Mouse (Mus musculus) heart, adult 2 months (tissue): Measurements from ENCODE around the gene Gabarap. TPM values are rescaled to one million over a fixed set of nuclear protein-coding genes. Genes with fewer than 3 reads are reported as not detected.
A peak's percentile ranks its signal among the peaks of the same experiment; 100 is the strongest.

ENCODE experiments used
- DNase-seq, 2 experiments: peaks; one replicate each; pipeline ENCODE4 v3.0.0; 2021
- H3K27ac ChIP-seq: fragments of 200-600 bp; 2 replicates; pipeline ENCODE4 v1.8.1; 2022
- H3K27me3 ChIP-seq: fragments of 200-500 bp; 2 replicates; pipeline ENCODE4 v1.6.1; 2012; ENCODE audit warnings: mild to moderate bottlenecking, low read length, inconsistent platforms, mixed read lengths; ENCODE audit not compliant: control insufficient read depth, insufficient read depth
- H3K36me3 ChIP-seq: fragments of 200-500 bp; 2 replicates; pipeline ENCODE4 v1.6.1; 2012; ENCODE audit warnings: low read length, inconsistent platforms; ENCODE audit not compliant: control insufficient read depth, insufficient read depth
- H3K4me1 ChIP-seq: fragments of 200-500 bp; 2 replicates; pipeline ENCODE4 v1.6.1; 2011; ENCODE audit warnings: low read length; ENCODE audit not compliant: control insufficient read depth, insufficient read depth
- H3K4me3 ChIP-seq: fragments of 200-600 bp; 2 replicates; pipeline ENCODE4 v1.8.1; 2022
- H3K79me2 ChIP-seq: fragments of 200-500 bp; replicated peaks from 2 replicates; pipeline ENCODE4 v1.6.1; 2012; ENCODE audit warnings: mild to moderate bottlenecking, inconsistent platforms, low read length, moderate library complexity, mixed read lengths; ENCODE audit not compliant: control insufficient read depth, insufficient read depth
- H3K9ac ChIP-seq: fragments of 200-500 bp; 2 replicates; pipeline ENCODE4 v1.6.1; 2012; ENCODE audit warnings: low read depth, mild to moderate bottlenecking, control low read depth, inconsistent platforms, low read length, mixed read lengths
- CTCF ChIP-seq: fragments of 200-600 bp; IDR thresholded peaks from 2 replicates; pipeline ENCODE4 v1.8.1; 2022; ENCODE audit warnings: antibody characterized with exemption, mild to moderate bottlenecking, moderate library complexity
- EP300 ChIP-seq: fragments of 200-500 bp; IDR thresholded peaks from 2 replicates; pipeline ENCODE4 v1.6.1; 2011; ENCODE audit warnings: low read depth, low read length, control low read depth; ENCODE audit not compliant: insufficient read depth
- POLR2A ChIP-seq: fragments of 200-500 bp; IDR thresholded peaks from 2 replicates; pipeline ENCODE4 v1.6.1; 2011; ENCODE audit warnings: mild to moderate bottlenecking, low read depth, low read length, control low read depth; ENCODE audit not compliant: insufficient read depth
- WGBS: fragments of 180-500 bp; shearing (Covaris S2); methylation state at CpG from one replicate; pipeline ENCODE4 v1.1.7; 2018; 5-methylcytosine and 5-hydroxymethylcytosine counted together
- intact Hi-C: fragments of 180-260 bp; cut with DNase I; formaldehyde crosslinking; loops from one replicate; pipeline ENCODE4 v1.15.1; 2025
- polyA plus RNA-seq: library from polyadenylated mRNA; depleted of rRNA; stranded (reverse); fragments of >200 nt; gene quantifications from 2 replicates; pipeline ENCODE4 v1.2.3, GENCODE M21; 2012
- total RNA-seq, 2 experiments: library from RNA; stranded (reverse); gene quantifications; 2 replicates each; pipeline ENCODE4 v1.2.3; 2021

The Gabarap gene
- total and polyA plus RNA-seq, 3 experiments: 284 to 469 (median 340) TPM

GRCm38 (mm10) chr11:69983377-69983776 is 7.6 kb upstream of the Gabarap start:
- DNase-seq: peak in 1 of 2 experiments; percentile 52
- Histone ChIP-seq H3K27me3 (no peaks in the 10 kb centered on the region), H3K36me3 (peaks cover 3% of the 10 kb centered on the region), H3K9ac (peak overlapping the region; percentile 50), H3K79me2 (0 out of 2 replicates have a peak, but pooled peaks cover 1% of the 10 kb centered on the region), H3K4me1 (peaks cover 5% of the 10 kb centered on the region), H3K27ac (peak overlapping the region; percentile 90), H3K4me3 (no peak overlapping the region)
- intact Hi-C loops: no loop called here
- TF ChIP-seq POLR2A (no peak), CTCF (no peak), EP300 (0 out of 2 replicates have a peak, but pooled peaks have one; percentile 19)
- WGBS: 44% methylated on average over 4 of the region's 4 CpGs

GRCm38 (mm10) chr11:69984431-69984830 is 6.5 kb upstream of the Gabarap start:
- no peak for TF ChIP-seq CTCF
- no peak for TF ChIP-seq POLR2A
- Histone ChIP-seq H3K36me3 (peaks cover 7% of the 10 kb centered on the region), H3K27ac (peak overlapping the region; percentile 90), H3K27me3 (no peaks in the 10 kb centered on the region), H3K4me3 (no peak overlapping the region), H3K79me2 (0 out of 2 replicates have a peak, but pooled peaks cover 1% of the 10 kb centered on the region), H3K4me1 (peaks cover 5% of the 10 kb centered on the region), H3K9ac (no peak overlapping the region)
- intact Hi-C loops: no loop called here
- 88% methylated on average over 8 of the region's 8 CpGs for WGBS
- no peak for DNase-seq

GRCm38 (mm10) chr11:69989949-69990348 is 994 bp upstream of the Gabarap start:
- 78% methylated on average over 8 of the region's 8 CpGs for WGBS
- no peaks in the 10 kb centered on the region; the same call in none of the 2 replicates for H3K79me2 ChIP-seq
- H3K4me1 ChIP-seq: peaks cover 5% of the 10 kb centered on the region
- H3K36me3 ChIP-seq: peaks cover 23% of the 10 kb centered on the region
- DNase-seq: no peak
- no peak for TF ChIP-seq POLR2A
- no peak for TF ChIP-seq EP300
- no peak for TF ChIP-seq CTCF
- no peak overlapping the region for H3K9ac ChIP-seq
- H3K27me3 ChIP-seq: no peaks in the 10 kb centered on the region
- intact Hi-C loops: loop anchor here (5.0 to 10.0 kb wide), 2 partner anchors 68 to 575 kb away; partner anchors contain the start of genes Eif5a and Kdm6b
- peak overlapping the region; percentile 87 for H3K27ac ChIP-seq
- no peak overlapping the region for H3K4me3 ChIP-seq

- peak overlapping the region; percentile 87 for H3K27ac ChIP-seq
- peaks cover 25% of the 10 kb centered on the region for H3K36me3 ChIP-seq
- peaks cover 5% of the 10 kb centered on the region for H3K4me1 ChIP-seq
- no peak for DNase-seq
- peaks cover 1% of the 10 kb centered on the region for H3K79me2 ChIP-seq
- H3K9ac ChIP-seq: peak overlapping the region; percentile 83
- no peak for TF ChIP-seq CTCF
- no peak; the same call in 1 of the 2 replicates for TF ChIP-seq EP300
- no peak for TF ChIP-seq POLR2A
- H3K4me3 ChIP-seq: peak overlapping the region; percentile 87
- H3K27me3 ChIP-seq: no peaks in the 10 kb centered on the region
- under 1% methylated on average over 15 of the region's 15 CpGs for WGBS
- intact Hi-C loops: loop anchor here (5.0 to 10.0 kb wide), 2 partner anchors 69 to 577 kb away; partner anchors contain the start of genes Eif5a and Kdm6b
Measured at GRCm38 (mm10) chr11:69991711-69992110, 768 bp downstream of the Gabarap start.

GRCm38 (mm10) chr11:69992396-69992795 is 1.5 kb downstream of the Gabarap start:
- H3K4me1 ChIP-seq: peaks cover 5% of the 10 kb centered on the region
- TF ChIP-seq EP300 (no peak), CTCF (no peak), POLR2A (no peak)
- peak overlapping the region; percentile 15; the same call in 1 of the 2 replicates for H3K9ac ChIP-seq
- peak overlapping the region; percentile 87 for H3K27ac ChIP-seq
- peak overlapping the region; percentile 87 for H3K4me3 ChIP-seq
- H3K27me3 ChIP-seq: no peaks in the 10 kb centered on the region
- 40% methylated on average over 10 of the region's 10 CpGs for WGBS
- DNase-seq: no peak
- peaks cover 25% of the 10 kb centered on the region for H3K36me3 ChIP-seq
- peaks cover 1% of the 10 kb centered on the region for H3K79me2 ChIP-seq
- intact Hi-C loops: loop anchor here (5.0 to 10.0 kb wide), 2 partner anchors 70 to 578 kb away; partner anchors contain the start of genes Eif5a and Kdm6b

GRCm38 (mm10) chr11:69992932-69993331 is 2.0 kb downstream of the Gabarap start:
- TF ChIP-seq CTCF (no peak), POLR2A (no peak), EP300 (no peak)
- H3K4me3 ChIP-seq: no peak overlapping the region
- H3K27me3 ChIP-seq: no peaks in the 10 kb centered on the region
- 0 out of 2 replicates have a peak overlapping the region, but pooled peaks have one; percentile 12 for H3K9ac ChIP-seq
- DNase-seq: no peak
- peaks cover 25% of the 10 kb centered on the region for H3K36me3 ChIP-seq
- H3K4me1 ChIP-seq: peaks cover 5% of the 10 kb centered on the region
- intact Hi-C loops: loop anchor here (5.0 to 10.0 kb wide), 2 partner anchors 71 to 578 kb away; partner anchors contain the start of genes Eif5a and Kdm6b
- peak overlapping the region; percentile 87 for H3K27ac ChIP-seq
- H3K79me2 ChIP-seq: peaks cover 1% of the 10 kb centered on the region
- 82% methylated on average over 3 of the region's 3 CpGs for WGBS
